Mouse (Mus musculus) kidney, adult 2 months (tissue): ENCODE data around the gene Arhgap28.

Experiments
- CTCF ChIP-seq: fragments of 200-500 bp; conservative IDR thresholded peaks from 2 replicates; pipeline ENCODE4 v1.5.1; 2011; ENCODE audit warnings: low read depth, mild to moderate bottlenecking, control low read depth, low read length, moderate library complexity, mixed read lengths; ENCODE audit not compliant: insufficient read depth, insufficient read length
- POLR2A ChIP-seq: fragments of 200-500 bp; IDR thresholded peaks from one replicate; pipeline ENCODE4 v1.6.1; 2011; ENCODE audit warnings: low read depth, low read length, control low read depth

- TF ChIP-seq POLR2A (no peak), CTCF (no peak)
Measured at GRCm38 (mm10) chr17:68028519-68028918, 24.6 kb upstream of the Arhgap28 start.
